Mouse (Mus musculus) lung, adult 2 months (tissue): ENCODE results near the gene Cers2. TPM values are rescaled to one million over a fixed set of nuclear protein-coding genes. Genes with fewer than 3 reads are reported as not detected.

Experiments
- DNase-seq: peaks from one replicate; pipeline ENCODE4 v3.0.0; 2022
- H3K4me1 ChIP-seq: fragments of 200-500 bp; 2 replicates; pipeline ENCODE4 v1.6.1; 2011; ENCODE audit warnings: low read length; ENCODE audit not compliant: control insufficient read depth, insufficient read depth
- H3K4me3 ChIP-seq: fragments of 200-500 bp; replicated peaks from 2 replicates; pipeline ENCODE3; 2011; ENCODE audit warnings: low read depth, mild to moderate bottlenecking, control low read depth, low read length; ENCODE audit errors: extremely low read depth
- CTCF ChIP-seq: fragments of 200-500 bp; IDR thresholded peaks from 2 replicates; pipeline ENCODE4 v1.5.1; 2011; ENCODE audit warnings: mild to moderate bottlenecking, low read length, control low read depth; ENCODE audit not compliant: insufficient read depth
- POLR2A ChIP-seq: fragments of 200-500 bp; IDR thresholded peaks from 2 replicates; pipeline ENCODE4 v1.6.1; 2011; ENCODE audit warnings: low read depth, mild to moderate bottlenecking, control low read depth, low read length, borderline replicate concordance; ENCODE audit errors: extremely low read depth
- WGBS: fragments of 180-500 bp; shearing (Covaris S2); methylation state at CpG from one replicate; pipeline ENCODE4 v1.1.7; 2018; 5-methylcytosine and 5-hydroxymethylcytosine counted together
- polyA plus RNA-seq: library from polyadenylated mRNA; depleted of rRNA; stranded (reverse); fragments of >200 nt; gene quantifications from 2 replicates; pipeline ENCODE4 v1.2.3, GENCODE M21; 2012

Gene Cers2
- polyA plus RNA-seq, 1 experiment, result 181 TPM

DNA sequence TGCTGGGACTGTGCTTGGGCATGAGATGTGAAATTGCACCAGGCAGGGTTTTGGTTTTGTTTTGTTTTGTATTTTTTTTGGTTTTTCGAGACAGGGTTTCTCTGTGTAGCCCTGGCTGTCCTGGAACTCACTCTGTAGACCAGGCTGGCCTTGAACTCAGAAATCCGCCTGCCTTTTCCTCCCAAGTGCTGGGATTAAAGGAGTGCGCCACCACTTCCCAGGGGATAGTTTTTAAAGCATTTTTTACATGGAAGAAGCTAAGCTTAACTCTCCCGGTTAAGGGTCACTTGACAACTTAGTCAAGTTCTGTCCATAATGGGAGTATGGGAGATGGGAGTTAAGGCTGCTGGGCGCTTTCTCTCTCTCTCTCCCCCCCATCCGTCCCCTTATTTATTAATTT, 516 bp upstream of the Cers2 start:
- WGBS, result 80% methylated on average over 6 of the region's 6 CpGs
- TF ChIP-seq POLR2A, result no peak
- no peak for TF ChIP-seq CTCF
- H3K4me1 ChIP-seq, result peaks cover 16% of the 10 kb centered on the region
- DNase-seq, result no peak
- H3K4me3 ChIP-seq, result no peak overlapping the region

GRCm38 (mm10) chr3:95315094-95315843, 678 bp downstream of the Cers2 start:
- TF ChIP-seq POLR2A (peak; percentile 55; the same call in 1 of the 2 replicates), CTCF (no peak)
- under 1% methylated on average over 67 of the region's 71 CpGs for WGBS

GRCm38 (mm10) chr3:95315844-95316550, 1.4 kb downstream of the Cers2 start:
- WGBS, result 6% methylated on average over 9 of the region's 9 CpGs
- TF ChIP-seq POLR2A (no peak), CTCF (no peak)
- peak overlapping the region; percentile 59 for H3K4me3 ChIP-seq
- no peak for DNase-seq
- peaks cover 19% of the 10 kb centered on the region for H3K4me1 ChIP-seq

More at GRCm38 (mm10) chr3:95315094-95315843, 678 bp downstream of the Cers2 start:
- Histone ChIP-seq H3K4me1 (peaks cover 19% of the 10 kb centered on the region), H3K4me3 (peak overlapping the region; percentile 66)
- DNase-seq, result peak; percentile 91

DNA sequence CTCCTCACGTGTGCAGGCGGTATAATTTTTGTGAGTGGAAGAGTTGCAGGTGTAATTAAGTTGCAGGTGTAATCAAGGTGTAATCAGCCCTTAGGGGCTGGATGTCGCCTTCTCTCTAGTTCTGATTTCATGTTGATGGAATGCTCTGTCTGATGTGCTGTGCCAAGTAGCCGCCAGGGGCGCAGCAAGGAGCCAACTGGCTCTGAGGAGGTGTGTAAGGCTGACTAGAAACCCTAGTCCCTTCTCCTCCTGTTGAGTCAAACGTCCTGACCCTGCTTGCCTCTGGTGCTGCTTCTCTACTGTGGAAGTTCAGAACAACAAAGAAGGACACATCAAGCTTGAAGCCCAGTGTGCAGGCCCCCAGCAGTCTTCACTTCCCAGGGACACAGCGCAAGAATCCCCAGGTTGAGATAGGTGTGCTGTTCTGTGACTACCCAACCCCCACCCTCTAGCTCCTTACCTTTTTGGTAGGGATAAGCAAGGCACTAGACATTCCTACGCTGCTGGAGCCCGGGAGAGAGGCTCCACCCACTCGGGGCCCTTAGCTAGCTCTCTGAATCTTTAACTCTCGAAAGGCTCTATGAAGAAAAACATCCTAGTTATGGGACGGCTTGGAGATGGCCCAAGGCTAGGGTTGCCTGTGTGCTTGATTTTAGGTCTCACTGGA, 3.0 kb downstream of the Cers2 start:
- peak; percentile 77 for DNase-seq
- H3K4me1 ChIP-seq, result peaks cover 19% of the 10 kb centered on the region
- TF ChIP-seq POLR2A, result 0 out of 2 replicates have a peak, but pooled peaks have one; percentile 22
- TF ChIP-seq CTCF, result peak; percentile 75
- H3K4me3 ChIP-seq, result peak overlapping the region; percentile 35
- 21% methylated on average over 12 of the region's 12 CpGs for WGBS

GRCm38 (mm10) chr3:95318548-95318947, 4.0 kb downstream of the Cers2 start:
- peak; percentile 78 for DNase-seq
- Histone ChIP-seq H3K4me3 (no peak overlapping the region), H3K4me1 (peaks cover 19% of the 10 kb centered on the region)
- WGBS, result 36% methylated on average over 6 of the region's 6 CpGs
- TF ChIP-seq CTCF, result no peak
- TF ChIP-seq POLR2A, result peak; percentile 74; the same call in 1 of the 2 replicates

DNA sequence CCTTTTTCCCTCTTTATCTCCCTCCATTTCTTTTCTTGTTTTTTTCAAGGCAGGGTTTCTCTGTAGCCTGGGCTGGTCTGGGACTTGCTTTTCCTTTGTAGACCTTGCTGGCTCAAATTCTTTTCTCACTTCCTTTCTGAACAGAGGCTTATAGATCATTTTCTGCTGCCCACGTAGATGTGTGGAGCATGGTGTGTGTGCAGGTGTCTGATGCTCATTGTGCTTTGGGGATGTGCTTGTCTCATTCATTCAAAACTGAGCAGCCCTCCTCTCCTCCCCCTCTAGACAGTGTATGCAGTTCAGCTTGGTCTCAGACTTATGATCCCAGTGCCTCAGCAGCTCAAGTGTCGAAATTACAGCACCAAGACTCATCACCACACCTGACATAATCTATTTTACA, 4.5 kb downstream of the Cers2 start:
- H3K4me3 ChIP-seq, result no peak overlapping the region
- TF ChIP-seq POLR2A, result no peak
- no peak for TF ChIP-seq CTCF

GRCm38 (mm10) chr3:95319701-95320625, 5.4 kb downstream of the Cers2 start:
- Histone ChIP-seq H3K4me3 (no peak overlapping the region), H3K4me1 (peaks cover 19% of the 10 kb centered on the region)
- 59% methylated on average over 12 of the region's 12 CpGs for WGBS
- no peak for DNase-seq
- TF ChIP-seq CTCF (no peak), POLR2A (no peak)

More for the DNA sequence above, 4.5 kb downstream of the Cers2 start:
- peaks cover 19% of the 10 kb centered on the region for H3K4me1 ChIP-seq
- WGBS, result 40% methylated on average over 2 of the region's 2 CpGs
- DNase-seq, result no peak

DNA sequence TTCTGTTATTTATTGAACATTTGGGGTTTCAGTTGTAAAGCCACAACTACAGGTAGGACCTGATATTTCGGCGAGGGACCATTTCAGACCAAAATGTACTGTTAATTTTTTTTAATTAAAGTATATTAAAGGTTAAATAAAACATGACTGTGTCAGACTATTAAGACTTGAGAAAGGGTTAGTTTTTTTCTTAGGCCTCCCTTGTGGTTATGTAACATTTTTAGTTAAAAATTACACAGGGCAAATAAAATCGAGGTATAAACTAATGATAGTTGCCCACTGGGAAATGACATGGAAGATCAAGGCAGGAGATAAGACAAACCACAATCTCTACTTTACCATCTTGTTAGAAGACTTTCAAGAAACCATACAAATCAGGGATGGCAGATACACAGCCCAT, 8.8 kb downstream of the Cers2 start:
- Histone ChIP-seq H3K4me1 (peaks cover 9% of the 10 kb centered on the region), H3K4me3 (no peak overlapping the region)
- WGBS, result 73% methylated on average over 3 of the region's 3 CpGs
- DNase-seq, result no peak
- TF ChIP-seq CTCF (no peak), POLR2A (no peak)
